Mouse (Mus musculus) kidney, adult 2 months (tissue): ENCODE measurements at regions not wholly inside any gene's neighbourhood (a gene's known extent, or its start where the extent isn't known, plus 50 kb on each side); places are given as distances from the start of the nearest gene placed in this dataset.

Source experiments
- CTCF ChIP-seq: fragments of 200-500 bp; conservative IDR thresholded peaks from 2 replicates; pipeline ENCODE4 v1.5.1; 2011; ENCODE audit warnings: low read depth, mild to moderate bottlenecking, control low read depth, low read length, moderate library complexity, mixed read lengths; ENCODE audit not compliant: insufficient read depth, insufficient read length
- POLR2A ChIP-seq: fragments of 200-500 bp; IDR thresholded peaks from one replicate; pipeline ENCODE4 v1.6.1; 2011; ENCODE audit warnings: low read depth, low read length, control low read depth

GRCm38 (mm10) chr17:45243103-45243502 is 190.4 kb downstream of the Cdc5l start:
- no peak for TF ChIP-seq POLR2A
- TF ChIP-seq CTCF: no peak
